13 mouse cellular contexts compared by ENCODE assay signal in genomic region chr4:124624111-124624581, GRCm38 (mm10). TPM values are rescaled to one million over a fixed set of nuclear protein-coding genes. Genes with fewer than 3 reads are reported as not detected.
DNase-seq lines count a peak whose midpoint lies in the region; ATAC-seq and TF ChIP-seq lines count a peak whose summit lies in the region.
"Had no signal": no experiment of that assay in that cellular context is flagged by ENCODE, and none has a peak within 500 bp of the region (broad histone marks: within the 10 kb centered on the region; RNA-seq: fewer than 3 reads in every experiment).

No protein-coding gene starts in this region.

- no peaks in the 10 kb centered on the region for H3K27me3 ChIP-seq in hindbrain, embryonic 15.5 days
- H3K27me3 ChIP-seq in midbrain, embryonic 14.5 days (ENCODE audit: control insufficient read depth, insufficient read depth, low read length) = no peaks in the 10 kb centered on the region
- no peaks in the 10 kb centered on the region for H3K27me3 ChIP-seq in intestine, embryonic 15.5 days (replicated peaks)

- no peaks in the 10 kb centered on the region for H3K36me3 ChIP-seq in hindbrain, embryonic 15.5 days
- no peaks in the 10 kb centered on the region for H3K36me3 ChIP-seq in midbrain, embryonic 14.5 days (ENCODE audit: control insufficient read depth, insufficient read depth, low read length)
- no peaks in the 10 kb centered on the region for H3K36me3 ChIP-seq in intestine, embryonic 15.5 days
- H3K36me3 ChIP-seq: G1E had no signal

- H3K4me3 ChIP-seq in hindbrain, embryonic 15.5 days = no peak overlapping the region
- no peak overlapping the region for H3K4me3 ChIP-seq in midbrain, embryonic 14.5 days (replicated peaks; ENCODE audit: low read depth, low read length)
- no peak overlapping the region for H3K4me3 ChIP-seq in intestine, embryonic 15.5 days (replicated peaks)
- no peak overlapping the region for H3K4me3 ChIP-seq in gastrocnemius, adult 2 months

- peak; percentile 22 to 53 for DNase-seq in layer of hippocampus, adult 18-20 months (ENCODE audit: low spot score in 2 of 2)
- DNase-seq in layer of hippocampus, postnatal 25 days (ENCODE audit: extremely low spot score in 1 of 2, low spot score in 1 of 2) = no peak
- peak; percentile 11 to 28 for DNase-seq in cerebellum, postnatal 14 days
- peak; percentile 45 for DNase-seq in midbrain, embryonic 14.5 days
- DNase-seq in gastrocnemius, adult 2 months = no peak
- DNase-seq in ovary, postnatal 10 days (ENCODE audit: low spot score) = no peak
- DNase-seq: kidney, postnatal 14 days; spleen, adult 18-20 months had no signal

- no peak overlapping the region for H3K4me2 ChIP-seq in hindbrain, embryonic 15.5 days
- H3K4me2 ChIP-seq in midbrain, embryonic 14.5 days (ENCODE audit: low read length) = no peak overlapping the region
- H3K4me2 ChIP-seq in intestine, embryonic 15.5 days (replicated peaks) = no peak overlapping the region

- WGBS in hindbrain, embryonic 15.5 days = 29% methylated on average over 7 of the region's 7 CpGs
- 35% methylated on average over 7 of the region's 7 CpGs for WGBS in midbrain, embryonic 14.5 days
- WGBS in intestine, embryonic 15.5 days = 28% methylated on average over 7 of the region's 7 CpGs

- intact Hi-C loops in gastrocnemius, adult 2 months (cut with DNase I) = no loop called here

- H3K27ac ChIP-seq in hindbrain, embryonic 15.5 days (replicated peaks) = 0 out of 2 replicates have a peak overlapping the region, but pooled peaks have one; percentile 5
- 0 out of 2 replicates have a peak overlapping the region, but pooled peaks have one; percentile 20 for H3K27ac ChIP-seq in midbrain, embryonic 14.5 days (replicated peaks; ENCODE audit: low read depth, low read length)
- no peak overlapping the region for H3K27ac ChIP-seq in intestine, embryonic 15.5 days
- no peak overlapping the region for H3K27ac ChIP-seq in gastrocnemius, adult 2 months

- peak; percentile 38; the same call in 1 of the 2 replicates for ATAC-seq in hindbrain, embryonic 15.5 days (ENCODE audit: low FRiP score, low read depth)
- ATAC-seq in midbrain, embryonic 14.5 days (ENCODE audit: low FRiP score, low TSS enrichment) = no peak
- no peak for ATAC-seq in intestine, embryonic 15.5 days

- no peak overlapping the region for H3K9ac ChIP-seq in hindbrain, embryonic 15.5 days
- no peak overlapping the region for H3K9ac ChIP-seq in midbrain, embryonic 14.5 days (replicated peaks; ENCODE audit: low read length)
- H3K9ac ChIP-seq in intestine, embryonic 15.5 days = no peak overlapping the region

- H3K9me3 ChIP-seq in hindbrain, embryonic 15.5 days = no peaks in the 10 kb centered on the region
- no peaks in the 10 kb centered on the region for H3K9me3 ChIP-seq in midbrain, embryonic 14.5 days (ENCODE audit: control insufficient read depth, low read length)
- no peaks in the 10 kb centered on the region for H3K9me3 ChIP-seq in intestine, embryonic 15.5 days
- H3K9me3 ChIP-seq: G1E had no signal

- no peak for TF ChIP-seq CTCF in gastrocnemius, adult 2 months (IDR thresholded peaks at IDR 0.05)

- peaks cover 18% of the 10 kb centered on the region for H3K4me1 ChIP-seq in hindbrain, embryonic 15.5 days (replicated peaks)
- H3K4me1 ChIP-seq in midbrain, embryonic 14.5 days (ENCODE audit: control insufficient read depth, insufficient read depth, low read length) = peaks cover 18% of the 10 kb centered on the region
- peaks cover 4% of the 10 kb centered on the region; the same call in 1 of the 2 replicates for H3K4me1 ChIP-seq in intestine, embryonic 15.5 days (replicated peaks)

RNA-seq across cellular contexts. Expression of gene 3100002H09Rik, which starts 13.5 kb away (rescaled TPM):
- 1 to 10 TPM in 1 of 2 experiments, under 1 TPM in 1; 0.66 to 1.3 TPM for total RNA-seq in layer of hippocampus, adult 18-20 months (2021)
- total RNA-seq in layer of hippocampus, postnatal 25 days (2021) = 1 to 10 TPM in 1 of 2 experiments, not detected in 1; 1.6 TPM
- 0.23 and 0.31 TPM in 2 replicates for polyA plus RNA-seq in hindbrain, embryonic 15.5 days (2015; fragmentation: Nextera tagmentation; extraction: Ambion mirVana)
- polyA plus RNA-seq in midbrain, embryonic 14.5 days (2014; fragmentation: Nextera tagmentation; extraction: Ambion mirVana) = 0.61 and 0.84 TPM in 2 replicates
- not detected in 2 replicates for polyA plus RNA-seq in intestine, embryonic 15.5 days (2015; fragmentation: Nextera tagmentation; extraction: Ambion mirVana)
- not detected for total RNA-seq in gastrocnemius, adult 2 months (2021)
- total RNA-seq: gastrocnemius, postnatal 4 days; megakaryocyte, adult 5-6 weeks had no signal
- polyA plus RNA-seq: G1E had no signal

RNA-seq across cellular contexts. Expression of gene Pou3f1, which starts 32.5 kb away (rescaled TPM):
- 10 to 100 TPM; 49.2 to 54.0 TPM for total RNA-seq in layer of hippocampus, adult 18-20 months (2021)
- total RNA-seq in layer of hippocampus, postnatal 25 days (2021) = 10 to 100 TPM; 46.3 to 49.8 TPM
- 7.9 and 13.4 TPM in 2 replicates for polyA plus RNA-seq in hindbrain, embryonic 15.5 days (2015; fragmentation: Nextera tagmentation; extraction: Ambion mirVana)
- 21.7 and 22.6 TPM in 2 replicates for polyA plus RNA-seq in midbrain, embryonic 14.5 days (2014; fragmentation: Nextera tagmentation; extraction: Ambion mirVana)
- 0.05 and 0.11 TPM in 2 replicates for polyA plus RNA-seq in intestine, embryonic 15.5 days (2015; fragmentation: Nextera tagmentation; extraction: Ambion mirVana)
- total RNA-seq in gastrocnemius, adult 2 months (2021) = under 1 TPM; 0.14 to 0.26 TPM
- total RNA-seq: megakaryocyte, adult 5-6 weeks had no signal
- polyA plus RNA-seq: G1E had no signal

Comparison
In these comparisons a context has a peak if more than half of its experiments do, and no peak if none do; other contexts are left out.
1. DNase-seq: peak in layer of hippocampus, adult 18-20 months (2 of 2), cerebellum, postnatal 14 days (2 of 2) and midbrain, embryonic 14.5 days (single experiment); none in layer of hippocampus, postnatal 25 days (0 of 2), gastrocnemius, adult 2 months (single experiment) and ovary, postnatal 10 days (single experiment).
2. H3K27ac ChIP-seq: peak in hindbrain, embryonic 15.5 days (single experiment) and midbrain, embryonic 14.5 days (single experiment); none in intestine, embryonic 15.5 days (single experiment) and gastrocnemius, adult 2 months (single experiment).
3. RNA of gene Pou3f1, which starts 32.5 kb away (total RNA-seq): 49.2 to 54.0 TPM in layer of hippocampus, adult 18-20 months and 46.3 to 49.8 TPM in layer of hippocampus, postnatal 25 days; 0.14 to 0.26 TPM in gastrocnemius, adult 2 months; every median in the first group is over 10 times any median in the second.